Mouse (Mus musculus): ENCODE data around the gene Rasd2. TPM values are rescaled to one million over a fixed set of nuclear protein-coding genes. Genes with fewer than 3 reads are reported as not detected.

Gene Rasd2
- not detected in 4 replicates for total RNA-seq (2023)

GRCm38 (mm10) chr8:75213686-75214085 lies at the start of gene Rasd2:
Gene Rasd2 (plus strand): TSS chr8:75213944.

Other genes starting within 250 kb of the Rasd2 start
- gene Hmgxb4, start 220.6 kb upstream of the Rasd2 start, total RNA-seq (2023) = 23.8 to 39.1 TPM (median 33.7 TPM) in 4 replicates
- gene Tom1, start 180.2 kb upstream of the Rasd2 start, total RNA-seq (2023) = 23.1 to 33.4 TPM (median 27.9 TPM) in 4 replicates
- gene Hmox1, start 120.3 kb upstream of the Rasd2 start, total RNA-seq (2023) = 15.9 to 21.4 TPM (median 19.0 TPM) in 4 replicates
- gene Mcm5, start 104.4 kb upstream of the Rasd2 start, total RNA-seq (2023) = 51.2 to 55.6 TPM (median 54.6 TPM) in 4 replicates
- not detected in 4 replicates for gene Gm10358, start 192.6 kb downstream of the Rasd2 start, total RNA-seq (2023)
- gene Iqcm, start 234.8 kb downstream of the Rasd2 start, total RNA-seq (2023) = not detected in 4 replicates

All from B cell, adult 62 days (primary cell).